Mouse (Mus musculus) cortical plate, adult 2 months (tissue): Measurements from ENCODE around the gene Tbc1d9b.

Experiments
- CTCF ChIP-seq: fragments of 200-500 bp; IDR thresholded peaks from 2 replicates; pipeline ENCODE4 v1.5.1; 2011; ENCODE audit warnings: mild to moderate bottlenecking, control low read depth, low read length; ENCODE audit not compliant: insufficient read depth; ENCODE audit errors: extremely low read depth
- POLR2A ChIP-seq: fragments of 200-500 bp; IDR thresholded peaks from 2 replicates; pipeline ENCODE4 v1.6.1; 2011; ENCODE audit warnings: mild to moderate bottlenecking, low read length, control low read depth; ENCODE audit not compliant: insufficient read depth; ENCODE audit errors: extremely low read depth

GRCm38 (mm10) chr11:50197500-50197899 lies 66.3 kb downstream of the Tbc1d9b start:
- no peak for TF ChIP-seq CTCF
- TF ChIP-seq POLR2A, result no peak
